In the genomic region with DNA sequence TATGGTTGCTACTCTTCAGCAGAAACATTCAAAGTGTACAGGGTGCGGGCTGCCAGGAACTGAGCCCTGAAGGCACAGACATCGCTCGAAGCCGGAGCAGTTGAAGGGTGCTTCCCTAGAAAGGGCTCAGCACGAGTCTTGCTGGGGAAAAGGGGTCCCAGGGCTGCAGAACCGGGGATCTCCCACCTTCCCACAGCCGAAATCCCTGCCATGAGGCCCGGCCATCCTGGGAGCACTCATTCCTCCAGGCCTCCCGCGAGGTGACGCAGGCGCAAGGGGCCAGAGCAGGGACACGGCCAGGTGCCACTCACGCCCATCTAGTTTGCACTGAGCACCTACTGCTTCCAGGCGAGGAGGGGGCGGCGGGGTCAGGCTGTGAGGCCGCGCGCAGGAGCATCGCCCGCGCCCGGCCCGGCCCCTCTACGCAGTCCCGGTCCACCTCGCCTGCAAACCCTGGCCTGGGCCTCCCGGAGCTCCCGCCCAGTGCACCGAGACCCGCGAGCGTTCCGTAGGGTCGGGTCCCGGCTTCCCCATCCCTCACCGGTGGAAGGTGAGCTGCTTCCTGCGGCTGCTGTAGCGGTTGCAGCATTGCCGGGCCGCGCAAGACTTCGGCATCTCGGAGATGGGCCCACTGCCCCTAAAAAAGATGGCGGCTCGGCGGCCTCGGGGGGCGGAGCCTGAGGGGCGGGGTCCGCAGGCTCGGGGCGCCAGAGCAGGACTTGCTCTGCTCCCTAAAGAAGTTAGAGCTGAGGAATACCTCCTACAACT, we compare ENCODE assay signal across 8 mouse cellular contexts. TPM values are rescaled to one million over a fixed set of nuclear protein-coding genes. Genes with fewer than 3 reads are reported as not detected.
DNase-seq lines count a peak whose midpoint lies in the region; ATAC-seq lines count a peak whose summit lies in the region.

TSS of gene Thap3 (minus strand) at position 656 of the 768 bp plus-strand sequence.

- WGBS in hindbrain, embryonic 10.5 days: 1% methylated on average over 54 of the region's 54 CpGs

- ATAC-seq in frontal cortex, adult (ENCODE audit: low TSS enrichment): peak; percentile 62

- no peaks in the 10 kb centered on the region for H3K27me3 ChIP-seq in hindbrain, embryonic 10.5 days (ENCODE audit: insufficient read depth, poor library complexity, severe bottlenecking)

- H3K9me3 ChIP-seq in hindbrain, embryonic 10.5 days: no peaks in the 10 kb centered on the region

- peak; percentile 26 for DNase-seq in MEL-GATA-1-ER (ENCODE audit: extremely low read depth, low read depth)
- DNase-seq in cerebellum, adult 18-20 months: peak; percentile 82 to 88
- peak; percentile 83 for DNase-seq in hindbrain, embryonic 10.5 days (ENCODE audit: low spot score)
- peak; percentile 80 to 88 for DNase-seq in layer of hippocampus, postnatal 10 days (ENCODE audit: low spot score in 2 of 2)
- DNase-seq in lung, postnatal 14 days: peak; percentile 83
- peak; percentile 85 for DNase-seq in ovary, postnatal 36 days (ENCODE audit: low spot score)
- peak; percentile 88 to 89 for DNase-seq in thymus, postnatal 36 days

- H3K27ac ChIP-seq in hindbrain, embryonic 10.5 days: peak within 1 kb of the TSS; percentile 96

- H3K4me3 ChIP-seq in hindbrain, embryonic 10.5 days: peak within 1 kb of the TSS; percentile 93

- H3K4me1 ChIP-seq in hindbrain, embryonic 10.5 days (replicated peaks): peaks cover 62% of the 10 kb centered on the region

- H3K36me3 ChIP-seq in hindbrain, embryonic 10.5 days: peaks cover 57% of the 10 kb centered on the region

RNA-seq across cellular contexts. Expression of gene Thap3, which starts in this region (rescaled TPM):
- 34.5 and 36.2 TPM in 2 replicates for polyA plus RNA-seq in hindbrain, embryonic 10.5 days (2016; fragmentation: Nextera tagmentation; extraction: Ambion mirVana)
- total RNA-seq in layer of hippocampus, postnatal 10 days (2021): 10 to 100 TPM; 22.8 to 34.2 TPM

Comparison
In these comparisons a context has a peak if more than half of its experiments do, and no peak if none do; other contexts are left out.
1. Peak in every context shown above with its lines: DNase-seq, ATAC-seq, H3K4me3 ChIP-seq and H3K27ac ChIP-seq.
2. DNase-seq: peak in every context shown above with its lines; median percentile 88 in thymus, postnatal 36 days; 85 in cerebellum, adult 18-20 months; 85 in ovary, postnatal 36 days; 84 in layer of hippocampus, postnatal 10 days; 83 in hindbrain, embryonic 10.5 days; 83 in lung, postnatal 14 days; 26 in MEL-GATA-1-ER.